Mouse (Mus musculus): ENCODE measurements at regions not wholly inside any gene's neighbourhood (a gene's known extent, or its start where the extent isn't known, plus 50 kb on each side); places are given as distances from the start of the nearest gene placed in this dataset.

GRCm38 (mm10) chr7:71960453-71961230 lies 345.8 kb downstream of the Mctp2 start:
- peak; percentile 82 for ATAC-seq (ENCODE audit: low FRiP score)
- Histone ChIP-seq H3K9me3 (ENCODE audit: control insufficient read depth, low read length) (no peaks in the 10 kb centered on the region), H3K36me3 (replicated peaks; ENCODE audit: control insufficient read depth, insufficient read depth) (no peaks in the 10 kb centered on the region), H3K9ac (peak overlapping the region; percentile 21; the same call in 1 of the 2 replicates), H3K4me2 (replicated peaks) (peak overlapping the region; percentile 39), H3K27me3 (ENCODE audit: control insufficient read depth, insufficient read depth, low read length) (no peaks in the 10 kb centered on the region), H3K4me1 (replicated peaks; ENCODE audit: control insufficient read depth, insufficient read depth, low read length) (peaks cover 12% of the 10 kb centered on the region; the same call in 1 of the 2 replicates), H3K4me3 (replicated peaks; ENCODE audit: low read length) (0 out of 2 replicates have a peak overlapping the region, but pooled peaks have one; percentile 4), H3K27ac (peak overlapping the region; percentile 44; the same call in 1 of the 2 replicates)
- WGBS, result 3% methylated on average over 11 of the region's 11 CpGs
- DNase-seq (ENCODE audit: low spot score), result peak; percentile 55

GRCm38 (mm10) chr7:71946548-71946947 lies 359.9 kb downstream of the Mctp2 start:
- H3K9ac ChIP-seq, result no peak overlapping the region
- WGBS, result 89% methylated on average over 6 of the region's 6 CpGs
- no peaks in the 10 kb centered on the region for H3K27me3 ChIP-seq (ENCODE audit: control insufficient read depth, insufficient read depth, low read length)
- no peak overlapping the region for H3K4me2 ChIP-seq (replicated peaks)
- peaks cover 16% of the 10 kb centered on the region for H3K4me1 ChIP-seq (replicated peaks; ENCODE audit: control insufficient read depth, insufficient read depth, low read length)
- H3K9me3 ChIP-seq (ENCODE audit: control insufficient read depth, low read length), result no peaks in the 10 kb centered on the region
- DNase-seq (ENCODE audit: low spot score) (no peak), ATAC-seq (ENCODE audit: low FRiP score) (no peak)
- H3K27ac ChIP-seq, result no peak overlapping the region
- no peaks in the 10 kb centered on the region for H3K36me3 ChIP-seq (replicated peaks; ENCODE audit: control insufficient read depth, insufficient read depth)
- no peak overlapping the region for H3K4me3 ChIP-seq (replicated peaks; ENCODE audit: low read length)

- Histone ChIP-seq H3K4me2 (replicated peaks) (no peak overlapping the region; the same call in 1 of the 2 replicates), H3K27ac (peak overlapping the region; percentile 60; the same call in 1 of the 2 replicates), H3K36me3 (replicated peaks; ENCODE audit: control insufficient read depth, insufficient read depth) (no peaks in the 10 kb centered on the region), H3K9ac (no peak overlapping the region), H3K4me3 (replicated peaks; ENCODE audit: low read length) (no peak overlapping the region), H3K27me3 (ENCODE audit: control insufficient read depth, insufficient read depth, low read length) (no peaks in the 10 kb centered on the region), H3K9me3 (ENCODE audit: control insufficient read depth, low read length) (no peaks in the 10 kb centered on the region), H3K4me1 (replicated peaks; ENCODE audit: control insufficient read depth, insufficient read depth, low read length) (peaks cover 21% of the 10 kb centered on the region)
- 43% methylated on average over 16 of the region's 16 CpGs for WGBS
- ATAC-seq (ENCODE audit: low FRiP score), result no peak
- no peak for DNase-seq (ENCODE audit: low spot score)
Measured at GRCm38 (mm10) chr7:71943078-71944042, 363.0 kb downstream of the Mctp2 start.

- Histone ChIP-seq H3K9ac (no peak overlapping the region), H3K4me1 (replicated peaks; ENCODE audit: control insufficient read depth, insufficient read depth, low read length) (peaks cover 17% of the 10 kb centered on the region), H3K27me3 (ENCODE audit: control insufficient read depth, insufficient read depth, low read length) (no peaks in the 10 kb centered on the region), H3K4me3 (replicated peaks; ENCODE audit: low read length) (no peak overlapping the region), H3K36me3 (replicated peaks; ENCODE audit: control insufficient read depth, insufficient read depth) (no peaks in the 10 kb centered on the region), H3K9me3 (ENCODE audit: control insufficient read depth, low read length) (no peaks in the 10 kb centered on the region), H3K27ac (no peak overlapping the region), H3K4me2 (replicated peaks) (no peak overlapping the region)
- DNase-seq (ENCODE audit: low spot score), result no peak
- WGBS, result 73% methylated on average over 3 of the region's 3 CpGs
- no peak for ATAC-seq (ENCODE audit: low FRiP score)
Measured at GRCm38 (mm10) chr7:71937731-71938130, 368.7 kb downstream of the Mctp2 start.

- Histone ChIP-seq H3K9ac (no peak overlapping the region), H3K27ac (no peak overlapping the region), H3K27me3 (ENCODE audit: control insufficient read depth, insufficient read depth, low read length) (no peaks in the 10 kb centered on the region), H3K4me2 (replicated peaks) (no peak overlapping the region), H3K4me1 (replicated peaks; ENCODE audit: control insufficient read depth, insufficient read depth, low read length) (peaks cover 6% of the 10 kb centered on the region), H3K4me3 (replicated peaks; ENCODE audit: low read length) (no peak overlapping the region), H3K36me3 (replicated peaks; ENCODE audit: control insufficient read depth, insufficient read depth) (no peaks in the 10 kb centered on the region), H3K9me3 (ENCODE audit: control insufficient read depth, low read length) (no peaks in the 10 kb centered on the region)
- 74% methylated on average over 4 of the region's 4 CpGs for WGBS
- ATAC-seq (ENCODE audit: low FRiP score) (no peak), DNase-seq (ENCODE audit: low spot score) (no peak)
Measured at GRCm38 (mm10) chr7:71936690-71937089, 369.7 kb downstream of the Mctp2 start.

Measured in hindbrain, embryonic 14.5 days (tissue).